ENCODE assay signal across 9 mouse cellular contexts in genomic region chr2:26342609-26343490, GRCm38 (mm10). TPM values are rescaled to one million over a fixed set of nuclear protein-coding genes. Genes with fewer than 3 reads are reported as not detected.
DNase-seq lines count a peak whose midpoint lies in the region; ATAC-seq and TF ChIP-seq lines count a peak whose summit lies in the region.
"Had no signal": no experiment of that assay in that cellular context is flagged by ENCODE, and none has a peak within 500 bp of the region (broad histone marks: within the 10 kb centered on the region; RNA-seq: fewer than 3 reads in every experiment).

No protein-coding gene starts in this region.

- H3K36me3 ChIP-seq in embryonic facial prominence, embryonic 13.5 days, result peaks cover 95% of the 10 kb centered on the region
- peaks cover 96% of the 10 kb centered on the region for H3K36me3 ChIP-seq in embryonic facial prominence, embryonic 10.5 days (replicated peaks)
- H3K36me3 ChIP-seq in thymus, adult 2 months (ENCODE audit: control insufficient read depth, insufficient read depth, low read length), result no peaks in the 10 kb centered on the region
- peaks cover 18% of the 10 kb centered on the region for H3K36me3 ChIP-seq in liver, embryonic 12.5 days
- H3K36me3 ChIP-seq in forebrain, embryonic 10.5 days (replicated peaks), result peaks cover 96% of the 10 kb centered on the region

- H3K4me3 ChIP-seq in embryonic facial prominence, embryonic 13.5 days, result no peak overlapping the region
- H3K4me3 ChIP-seq in embryonic facial prominence, embryonic 10.5 days, result no peak overlapping the region
- no peak overlapping the region for H3K4me3 ChIP-seq in thymus, adult 2 months (ENCODE audit: control insufficient read depth, insufficient read depth, low read length)
- H3K4me3 ChIP-seq in liver, embryonic 12.5 days, result no peak overlapping the region
- H3K4me3 ChIP-seq in forebrain, embryonic 10.5 days, result no peak overlapping the region
- H3K4me3 ChIP-seq: embryonic facial prominence, embryonic 12.5 days had no signal

- H3K4me2 ChIP-seq in embryonic facial prominence, embryonic 13.5 days, result no peak overlapping the region
- no peak overlapping the region for H3K4me2 ChIP-seq in liver, embryonic 12.5 days
- H3K4me2 ChIP-seq: embryonic facial prominence, embryonic 12.5 days had no signal

- DNase-seq in embryonic facial prominence, embryonic 10.5 days (ENCODE audit: low spot score), result no peak
- DNase-seq in thymus, adult 2 months, result no peak
- DNase-seq in thymus, adult 18-20 months, result no peak
- no peak for DNase-seq in forebrain, embryonic 10.5 days (ENCODE audit: extremely low spot score, low spot score)
- no peak for DNase-seq in left cerebral cortex, adult 11 months (ENCODE audit: low spot score)
- DNase-seq in cerebellum, adult 9-10 months, result no peak

- H3K27me3 ChIP-seq in embryonic facial prominence, embryonic 13.5 days, result no peaks in the 10 kb centered on the region
- no peaks in the 10 kb centered on the region for H3K27me3 ChIP-seq in embryonic facial prominence, embryonic 10.5 days (replicated peaks; ENCODE audit: low read depth, poor library complexity, severe bottlenecking)
- no peaks in the 10 kb centered on the region for H3K27me3 ChIP-seq in thymus, adult 2 months (ENCODE audit: control insufficient read depth, insufficient read depth, low read length)
- no peaks in the 10 kb centered on the region for H3K27me3 ChIP-seq in liver, embryonic 12.5 days (replicated peaks)
- no peaks in the 10 kb centered on the region for H3K27me3 ChIP-seq in forebrain, embryonic 10.5 days (ENCODE audit: poor library complexity, severe bottlenecking)
- H3K27me3 ChIP-seq: embryonic facial prominence, embryonic 12.5 days had no signal

- ATAC-seq in embryonic facial prominence, embryonic 13.5 days (ENCODE audit: insufficient number of reproducible peaks, insufficient read depth, low FRiP score, low TSS enrichment, low read depth), result no peak
- ATAC-seq in liver, embryonic 12.5 days, result 0 out of 2 replicates have a peak, but pooled peaks have one; percentile 30

- H3K9ac ChIP-seq in embryonic facial prominence, embryonic 13.5 days, result no peak overlapping the region
- no peak overlapping the region for H3K9ac ChIP-seq in liver, embryonic 12.5 days
- H3K9ac ChIP-seq: embryonic facial prominence, embryonic 12.5 days had no signal

- peak overlapping the region; percentile 24; the same call in 1 of the 2 replicates for H3K27ac ChIP-seq in embryonic facial prominence, embryonic 13.5 days
- no peak overlapping the region for H3K27ac ChIP-seq in embryonic facial prominence, embryonic 10.5 days (replicated peaks)
- H3K27ac ChIP-seq in thymus, adult 2 months (ENCODE audit: control insufficient read depth, insufficient read depth, low read length), result 0 out of 2 replicates have a peak overlapping the region, but pooled peaks have one; percentile 6
- peak overlapping the region; percentile 55 for H3K27ac ChIP-seq in liver, embryonic 12.5 days
- no peak overlapping the region for H3K27ac ChIP-seq in forebrain, embryonic 10.5 days

- no peak for TF ChIP-seq CTCF in thymus, adult 2 months (IDR thresholded peaks at IDR 0.05; ENCODE audit: borderline replicate concordance, control insufficient read depth, extremely low read depth, insufficient read depth, low read length, poor library complexity)

- H3K4me1 ChIP-seq in embryonic facial prominence, embryonic 13.5 days, result peaks cover 12% of the 10 kb centered on the region
- H3K4me1 ChIP-seq in embryonic facial prominence, embryonic 10.5 days, result peaks cover 13% of the 10 kb centered on the region
- H3K4me1 ChIP-seq in thymus, adult 2 months (replicated peaks; ENCODE audit: control insufficient read depth, insufficient read depth, low read length), result peaks cover 15% of the 10 kb centered on the region
- H3K4me1 ChIP-seq in liver, embryonic 12.5 days, result peaks cover 27% of the 10 kb centered on the region
- H3K4me1 ChIP-seq in forebrain, embryonic 10.5 days, result no peaks in the 10 kb centered on the region

- no peak for TF ChIP-seq POLR2A in thymus, adult 2 months (IDR thresholded peaks at IDR 0.05; ENCODE audit: control insufficient read depth, extremely low read depth, insufficient read depth, low read length, poor library complexity)

- WGBS in embryonic facial prominence, embryonic 13.5 days, result 64% methylated on average over 11 of the region's 11 CpGs
- 76% methylated on average over 11 of the region's 11 CpGs for WGBS in embryonic facial prominence, embryonic 10.5 days
- 69% methylated on average over 11 of the region's 11 CpGs for WGBS in thymus, adult 2 months
- WGBS in liver, embryonic 12.5 days (ENCODE audit: insufficient replicate concordance), result 56% methylated on average over 11 of the region's 11 CpGs
- WGBS in forebrain, embryonic 10.5 days, result 79% methylated on average over 11 of the region's 11 CpGs

- H3K9me3 ChIP-seq in embryonic facial prominence, embryonic 13.5 days, result no peaks in the 10 kb centered on the region
- H3K9me3 ChIP-seq in embryonic facial prominence, embryonic 10.5 days, result no peaks in the 10 kb centered on the region
- H3K9me3 ChIP-seq in liver, embryonic 12.5 days (replicated peaks), result no peaks in the 10 kb centered on the region
- H3K9me3 ChIP-seq in forebrain, embryonic 10.5 days, result no peaks in the 10 kb centered on the region
- H3K9me3 ChIP-seq: embryonic facial prominence, embryonic 12.5 days had no signal

RNA-seq across cellular contexts. Expression of gene Dnlz, which starts 9.1 kb away (rescaled TPM):
- 31.4 and 32.1 TPM in 2 replicates for polyA plus RNA-seq in embryonic facial prominence, embryonic 13.5 days (2015; fragmentation: Nextera tagmentation; extraction: Ambion mirVana)
- polyA plus RNA-seq in embryonic facial prominence, embryonic 10.5 days (2016; fragmentation: Nextera tagmentation; extraction: Ambion mirVana), result 31.5 and 32.2 TPM in 2 replicates
- 31.5 and 32.0 TPM in 2 replicates for polyA plus RNA-seq in thymus, adult 2 months (2012; rRNA removed)
- 16.1 and 17.0 TPM in 2 replicates for polyA plus RNA-seq in liver, embryonic 12.5 days (2016; fragmentation: Nextera tagmentation; extraction: Ambion mirVana)
- 33.8 and 37.2 TPM in 2 replicates for polyA plus RNA-seq in forebrain, embryonic 10.5 days (2016; fragmentation: Nextera tagmentation; extraction: Ambion mirVana)

RNA-seq across cellular contexts. Expression of gene Card9, which starts 17.9 kb away (rescaled TPM):
- polyA plus RNA-seq in embryonic facial prominence, embryonic 13.5 days (2015; fragmentation: Nextera tagmentation; extraction: Ambion mirVana), result 0.81 and 1.3 TPM in 2 replicates
- polyA plus RNA-seq in embryonic facial prominence, embryonic 10.5 days (2016; fragmentation: Nextera tagmentation; extraction: Ambion mirVana), result 0.87 and 0.96 TPM in 2 replicates
- 39.1 and 51.0 TPM in 2 replicates for polyA plus RNA-seq in thymus, adult 2 months (2012; rRNA removed)
- polyA plus RNA-seq in liver, embryonic 12.5 days (2016; fragmentation: Nextera tagmentation; extraction: Ambion mirVana), result 1.2 and 1.3 TPM in 2 replicates
- polyA plus RNA-seq in forebrain, embryonic 10.5 days (2016; fragmentation: Nextera tagmentation; extraction: Ambion mirVana), result 1.00 and 1.2 TPM in 2 replicates

RNA-seq across cellular contexts. Expression of gene Gpsm1, which starts 27.5 kb away (rescaled TPM):
- 54.8 and 57.0 TPM in 2 replicates for polyA plus RNA-seq in embryonic facial prominence, embryonic 13.5 days (2015; fragmentation: Nextera tagmentation; extraction: Ambion mirVana)
- 96.7 and 97.2 TPM in 2 replicates for polyA plus RNA-seq in embryonic facial prominence, embryonic 10.5 days (2016; fragmentation: Nextera tagmentation; extraction: Ambion mirVana)
- 39.7 and 57.7 TPM in 2 replicates for polyA plus RNA-seq in thymus, adult 2 months (2012; rRNA removed)
- 8.1 and 8.6 TPM in 2 replicates for polyA plus RNA-seq in liver, embryonic 12.5 days (2016; fragmentation: Nextera tagmentation; extraction: Ambion mirVana)
- polyA plus RNA-seq in forebrain, embryonic 10.5 days (2016; fragmentation: Nextera tagmentation; extraction: Ambion mirVana), result 77.9 and 78.0 TPM in 2 replicates

RNA-seq across cellular contexts. Expression of gene Snapc4, which starts 37.6 kb away (rescaled TPM):
- polyA plus RNA-seq in embryonic facial prominence, embryonic 13.5 days (2015; fragmentation: Nextera tagmentation; extraction: Ambion mirVana), result 33.9 and 38.9 TPM in 2 replicates
- polyA plus RNA-seq in embryonic facial prominence, embryonic 10.5 days (2016; fragmentation: Nextera tagmentation; extraction: Ambion mirVana), result 39.3 and 39.8 TPM in 2 replicates
- polyA plus RNA-seq in thymus, adult 2 months (2012; rRNA removed), result 59.2 and 60.4 TPM in 2 replicates
- 20.6 and 24.7 TPM in 2 replicates for polyA plus RNA-seq in liver, embryonic 12.5 days (2016; fragmentation: Nextera tagmentation; extraction: Ambion mirVana)
- 37.8 and 38.9 TPM in 2 replicates for polyA plus RNA-seq in forebrain, embryonic 10.5 days (2016; fragmentation: Nextera tagmentation; extraction: Ambion mirVana)

RNA-seq across cellular contexts. Expression of gene Entr1, which starts 46.3 kb away (rescaled TPM):
- 142 and 153 TPM in 2 replicates for polyA plus RNA-seq in embryonic facial prominence, embryonic 13.5 days (2015; fragmentation: Nextera tagmentation; extraction: Ambion mirVana)
- 133 and 137 TPM in 2 replicates for polyA plus RNA-seq in embryonic facial prominence, embryonic 10.5 days (2016; fragmentation: Nextera tagmentation; extraction: Ambion mirVana)
- polyA plus RNA-seq in thymus, adult 2 months (2012; rRNA removed), result 216 and 228 TPM in 2 replicates
- polyA plus RNA-seq in liver, embryonic 12.5 days (2016; fragmentation: Nextera tagmentation; extraction: Ambion mirVana), result 74.9 and 76.2 TPM in 2 replicates
- polyA plus RNA-seq in forebrain, embryonic 10.5 days (2016; fragmentation: Nextera tagmentation; extraction: Ambion mirVana), result 127 and 128 TPM in 2 replicates

Comparison
In these comparisons a context has a peak if more than half of its experiments do, and no peak if none do; other contexts are left out.
1. H3K27ac ChIP-seq: peak in embryonic facial prominence, embryonic 13.5 days (single experiment), thymus, adult 2 months (single experiment) and liver, embryonic 12.5 days (single experiment); none in embryonic facial prominence, embryonic 10.5 days (single experiment) and forebrain, embryonic 10.5 days (single experiment).
2. RNA of gene Card9, which starts 17.9 kb away (polyA plus RNA-seq): 39.1 to 51.0 TPM in thymus, adult 2 months; 1.00 to 1.2 TPM in forebrain, embryonic 10.5 days, 1.2 to 1.3 TPM in liver, embryonic 12.5 days, 0.87 to 0.96 TPM in embryonic facial prominence, embryonic 10.5 days and 0.81 to 1.3 TPM in embryonic facial prominence, embryonic 13.5 days; every median in the first group is over 10 times any median in the second.